Mouse (Mus musculus): ENCODE results near the gene Brinp3.
"Not testable (repeated sequence)": the region's sequence is repeated elsewhere in the genome, so short reads cannot be mapped to it uniquely, and the experiment has no call there.

The Brinp3 gene

GRCm38 (mm10) chr1:146494681-146495331 is at the start of gene Brinp3:
Gene Brinp3, plus strand, starts transcription at chr1:146494760.
- DNase-seq (ENCODE audit: low spot score): no peak

DNA sequence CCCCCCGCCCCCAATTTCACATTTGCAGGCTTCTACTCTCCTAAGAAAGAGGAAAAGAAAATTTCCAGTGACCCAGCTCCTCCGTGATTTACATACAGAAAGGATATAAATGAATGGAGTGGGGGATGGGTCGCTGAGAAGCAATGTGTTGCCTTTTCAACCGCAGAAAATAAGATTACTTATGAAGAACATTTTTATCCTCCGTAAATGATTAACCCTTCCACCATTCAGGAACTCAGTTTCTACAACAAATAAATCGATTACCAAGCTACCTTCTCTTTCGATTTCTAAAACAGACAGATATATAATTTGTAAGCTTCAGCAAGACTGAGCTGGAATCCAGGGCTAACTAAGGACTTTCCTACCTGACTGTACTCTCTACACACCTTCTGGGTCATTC is 339 bp upstream of the Brinp3 start:
- no peak for DNase-seq (ENCODE audit: low spot score)

DNA sequence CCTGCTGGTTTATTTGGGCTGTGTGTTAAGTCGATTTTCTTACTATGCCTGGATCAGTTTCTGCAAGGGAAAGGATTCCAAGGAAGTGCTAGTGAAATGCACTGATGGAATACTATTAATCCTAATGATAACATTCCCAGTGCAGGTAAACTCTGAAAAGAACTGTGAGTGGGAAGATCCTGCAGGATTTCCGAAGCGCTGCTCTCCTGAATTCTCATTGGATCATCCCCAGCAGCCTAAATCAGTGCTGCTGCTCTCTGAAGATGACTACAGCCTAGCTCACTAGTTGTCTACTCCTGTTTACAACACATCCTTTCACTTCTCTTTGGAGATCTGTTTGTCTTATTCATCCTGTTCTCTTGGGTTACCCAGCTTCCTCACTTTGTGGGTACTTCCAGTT is 826 bp downstream of the Brinp3 start:
- DNase-seq (ENCODE audit: low spot score): no peak

- DNase-seq (ENCODE audit: low spot score): no peak
Observed at GRCm38 (mm10) chr1:146497381-146498081, 3.0 kb downstream of the Brinp3 start.

- no peak for DNase-seq (ENCODE audit: low spot score)
Observed at GRCm38 (mm10) chr1:146498085-146498779, 3.7 kb downstream of the Brinp3 start.

- no peak for DNase-seq (ENCODE audit: low spot score)
Observed at GRCm38 (mm10) chr1:146498780-146499114, 4.2 kb downstream of the Brinp3 start.

DNA sequence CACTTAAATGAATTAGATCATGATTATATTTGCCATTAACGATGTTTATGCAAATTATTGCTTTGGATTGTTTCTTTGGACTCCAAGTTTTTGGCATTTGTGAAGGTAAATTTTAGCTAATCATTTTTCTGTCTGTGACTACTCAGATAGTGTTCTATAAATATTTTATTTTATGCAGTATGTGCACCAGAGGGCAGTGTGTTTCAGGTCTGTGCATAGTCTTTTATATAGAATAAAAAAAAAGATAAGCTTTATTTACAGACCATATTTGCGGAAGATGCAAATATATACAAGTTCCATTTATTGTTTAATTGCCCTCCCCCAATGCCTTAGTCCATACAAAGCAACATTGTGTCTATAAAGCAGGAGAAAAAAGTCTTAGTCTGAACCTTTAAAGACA is 20.8 kb downstream of the Brinp3 start:
- DNase-seq (ENCODE audit: low spot score): no peak

DNA sequence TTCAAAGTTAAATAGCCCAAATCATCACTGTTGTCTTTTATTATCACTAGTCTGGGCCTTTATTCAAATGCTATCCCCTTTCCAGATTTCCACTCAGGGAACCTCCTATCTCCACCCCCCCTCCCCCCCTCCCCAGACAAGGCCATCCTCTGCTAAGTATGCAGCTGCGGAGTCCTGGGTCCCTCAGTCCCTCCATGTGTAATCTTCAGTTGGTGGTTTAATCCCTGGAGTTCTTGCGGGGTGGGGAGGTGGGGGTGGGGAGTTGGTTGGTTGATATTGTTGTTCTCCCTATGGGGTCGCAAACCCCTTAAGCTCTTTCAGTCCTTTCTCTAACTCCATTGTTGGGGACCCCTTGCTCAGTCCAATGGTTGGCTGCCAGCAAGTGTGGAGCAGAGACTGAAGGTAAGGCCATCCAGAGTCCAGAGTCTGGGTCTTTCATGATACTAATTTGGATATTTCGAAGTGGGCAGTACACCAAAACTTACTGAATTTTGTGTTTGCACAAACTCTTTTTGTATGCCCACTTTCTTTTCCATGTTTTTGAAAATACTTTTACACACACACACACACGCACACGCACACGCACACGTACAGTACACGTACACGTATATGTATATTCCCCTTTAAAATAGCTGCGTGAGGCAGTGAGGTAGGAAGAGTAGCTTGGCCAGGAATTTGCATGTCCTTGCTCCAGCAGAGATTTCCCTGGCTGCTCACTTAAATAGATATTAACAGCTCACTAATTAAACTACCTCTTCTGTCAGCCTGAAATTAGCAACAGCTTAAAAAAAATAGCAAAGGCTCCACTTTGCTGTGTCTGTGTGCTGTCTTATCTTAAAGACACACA is 29.4 kb downstream of the Brinp3 start:
- DNase-seq (ENCODE audit: low spot score): no peak

GRCm38 (mm10) chr1:146528572-146528971 is 34.0 kb downstream of the Brinp3 start:
- no peak for DNase-seq (ENCODE audit: low spot score)

- no peak for DNase-seq (ENCODE audit: low spot score)
Observed at GRCm38 (mm10) chr1:146546847-146547428, 52.4 kb downstream of the Brinp3 start.

DNA sequence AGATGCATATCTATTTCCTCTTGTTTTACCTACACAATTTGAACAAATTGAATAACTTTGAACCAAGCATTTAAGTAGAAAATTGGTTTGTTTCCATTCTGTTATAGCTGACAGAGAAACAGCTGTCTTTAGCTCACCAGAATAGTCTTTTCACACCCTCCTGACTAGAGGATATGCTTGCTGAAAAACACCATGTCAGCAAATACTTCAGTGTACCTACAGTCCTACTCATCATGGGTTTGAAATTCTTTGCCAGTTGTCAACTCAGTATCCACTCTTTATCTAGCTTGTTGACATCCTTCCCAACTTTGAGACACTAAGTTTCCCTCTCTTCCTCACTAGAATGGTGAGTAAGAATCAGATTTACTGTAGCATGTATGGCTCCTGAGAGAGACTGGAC is 62.4 kb downstream of the Brinp3 start:
- no peak for DNase-seq (ENCODE audit: low spot score)

- no peak for DNase-seq (ENCODE audit: low spot score)
Observed at GRCm38 (mm10) chr1:146562144-146562543, 67.6 kb downstream of the Brinp3 start.

DNA sequence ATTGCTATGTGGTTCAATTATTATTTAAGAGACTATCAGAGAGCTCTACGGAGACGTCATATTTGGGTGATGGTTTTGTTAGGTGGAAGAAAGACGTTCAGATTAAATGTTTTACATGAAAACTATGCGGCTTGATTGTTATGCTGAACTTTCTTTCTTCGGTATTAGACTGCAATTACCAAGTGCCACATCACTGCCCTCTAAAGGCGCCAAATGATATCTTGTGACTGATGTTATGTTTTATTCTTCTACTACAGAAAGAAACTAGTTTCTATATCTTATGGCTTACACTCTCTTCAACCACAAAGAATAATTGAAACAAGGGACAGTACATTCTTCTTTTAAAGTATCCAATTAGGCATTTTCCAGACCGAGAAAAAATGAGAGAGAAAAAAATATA is 89.6 kb downstream of the Brinp3 start:
- no peak for DNase-seq (ENCODE audit: low spot score)

DNA sequence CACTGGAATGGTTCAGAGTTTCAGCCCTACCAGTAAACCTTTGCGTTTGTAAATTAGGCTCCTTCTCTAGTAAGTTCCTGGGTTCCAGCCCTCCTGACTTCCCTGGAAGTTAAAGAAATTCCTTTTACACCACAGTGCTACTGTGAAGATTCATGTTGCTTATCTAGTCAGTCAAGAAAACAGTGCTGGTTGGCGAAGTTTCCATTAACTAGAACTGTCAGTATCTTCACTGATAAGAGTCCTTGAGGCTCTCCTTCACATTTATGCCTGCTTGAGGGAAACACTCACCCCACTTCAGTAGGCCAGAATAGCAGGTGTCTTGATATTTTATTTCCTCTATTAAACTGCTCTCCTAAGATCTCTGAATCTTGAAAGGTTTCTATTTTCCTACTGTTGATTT is 138.3 kb downstream of the Brinp3 start:
- no peak for DNase-seq (ENCODE audit: low spot score)

DNA sequence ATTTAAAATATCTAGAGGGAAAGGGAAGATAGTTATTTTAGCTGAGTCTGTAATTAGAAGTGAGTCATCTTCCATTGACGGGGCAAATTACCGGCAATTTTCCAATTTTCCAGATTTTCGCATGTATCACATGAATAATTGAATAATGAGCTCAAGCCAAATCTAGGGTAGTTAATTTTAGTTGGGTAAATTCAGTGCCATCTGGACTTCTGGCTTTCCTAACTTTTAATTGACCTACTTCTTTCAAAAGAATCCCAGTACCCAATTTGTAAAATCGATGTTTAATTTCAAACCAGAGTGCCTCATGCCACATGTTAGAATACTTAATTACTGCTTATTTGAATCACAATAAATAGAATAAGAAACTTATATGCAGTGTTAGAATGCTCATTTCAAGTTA is 162.7 kb downstream of the Brinp3 start:
- no peak for DNase-seq (ENCODE audit: low spot score)

GRCm38 (mm10) chr1:146700724-146701123 is 206.2 kb downstream of the Brinp3 start:
- no peak for DNase-seq (ENCODE audit: low spot score)

GRCm38 (mm10) chr1:146719556-146719955 is 225.0 kb downstream of the Brinp3 start:
- no peak for DNase-seq (ENCODE audit: low spot score)

- DNase-seq (ENCODE audit: low spot score): not testable (repeated sequence)
Observed at GRCm38 (mm10) chr1:146724784-146725513, 230.4 kb downstream of the Brinp3 start.

DNA sequence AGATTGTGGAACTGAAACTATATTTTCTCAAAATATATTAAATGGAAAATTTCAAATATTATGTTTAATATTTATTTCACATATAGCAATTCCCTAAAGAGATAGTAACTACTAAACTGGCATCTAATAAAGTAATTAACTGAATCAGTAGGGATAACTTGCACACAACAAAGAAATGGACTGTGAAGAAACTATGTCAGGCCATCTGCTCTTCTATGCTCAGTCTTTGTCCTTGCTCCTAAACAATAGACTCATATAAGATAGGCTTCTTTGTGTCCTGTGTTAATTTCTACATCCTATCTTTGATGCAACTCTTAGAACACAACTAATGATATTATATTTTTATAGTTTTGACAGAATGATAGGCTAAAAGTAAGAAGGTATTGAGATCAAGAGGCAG is 256.5 kb downstream of the Brinp3 start:
- no peak for DNase-seq (ENCODE audit: low spot score)

GRCm38 (mm10) chr1:146783259-146783658 is 288.7 kb downstream of the Brinp3 start:
- DNase-seq (ENCODE audit: low spot score): no peak

- no peak for DNase-seq (ENCODE audit: low spot score)
Observed at GRCm38 (mm10) chr1:146787236-146787635, 292.7 kb downstream of the Brinp3 start.

All from urinary bladder, postnatal 10 days (tissue).